Mouse (Mus musculus) ES-Bruce4 (cell line): ENCODE data around the gene Cd300e. TPM values are rescaled to one million over a fixed set of nuclear protein-coding genes. Genes with fewer than 3 reads are reported as not detected.

ENCODE experiments used
- H3K27ac ChIP-seq: 2 replicates; pipeline ENCODE4 v1.5.1; 2012; ENCODE audit warnings: low read length, inconsistent platforms; ENCODE audit not compliant: insufficient read depth
- H3K27me3 ChIP-seq: 2 replicates; pipeline ENCODE4 v1.6.1; 2012; ENCODE audit warnings: mild to moderate bottlenecking, low read length, inconsistent platforms; ENCODE audit not compliant: control insufficient read depth, poor library complexity, insufficient read depth, severe bottlenecking
- H3K36me3 ChIP-seq: 2 replicates; pipeline ENCODE4 v1.6.1; 2012; ENCODE audit warnings: inconsistent platforms, mild to moderate bottlenecking, low read length, moderate library complexity; ENCODE audit not compliant: control insufficient read depth, poor library complexity, insufficient read depth, severe bottlenecking
- H3K4me1 ChIP-seq: one replicate; pipeline ENCODE4 v1.8.1; 2011; ENCODE audit warnings: low read length; ENCODE audit not compliant: control insufficient read depth, insufficient read depth
- H3K4me3 ChIP-seq: 2 replicates; pipeline ENCODE4 v1.5.1; 2011; ENCODE audit warnings: low read depth, mild to moderate bottlenecking, low read length
- H3K9ac ChIP-seq: 2 replicates; pipeline ENCODE4 v1.6.1; 2012; ENCODE audit warnings: low read depth, mild to moderate bottlenecking, inconsistent platforms; ENCODE audit not compliant: poor library complexity, severe bottlenecking
- H3K9me3 ChIP-seq: replicated peaks from 2 replicates; pipeline ENCODE4 v1.6.1; 2012; ENCODE audit warnings: mild to moderate bottlenecking, low read length, inconsistent platforms; ENCODE audit not compliant: control insufficient read depth, poor library complexity, insufficient read depth, severe bottlenecking
- CTCF ChIP-seq: IDR thresholded peaks from one replicate; pipeline ENCODE4 v1.8.1; 2011; ENCODE audit warnings: low read depth, low read length
- EP300 ChIP-seq: IDR thresholded peaks from 2 replicates; pipeline ENCODE4 v1.6.1; 2011; ENCODE audit warnings: low read depth, low read length; ENCODE audit not compliant: insufficient read depth
- POLR2A ChIP-seq: IDR thresholded peaks from one replicate; pipeline ENCODE4 v1.8.1; 2011; ENCODE audit warnings: low read length; ENCODE audit not compliant: insufficient read depth
- polyA plus RNA-seq: library from polyadenylated mRNA; stranded (reverse); fragments of >200 nt; gene quantifications from 2 replicates; pipeline ENCODE4 v1.2.4, GENCODE M21; 2011; ENCODE audit warnings: low read depth; ENCODE audit not compliant: missing spikeins, insufficient read depth, insufficient read length

The Cd300e gene
- not detected in 2 replicates for polyA plus RNA-seq

DNA sequence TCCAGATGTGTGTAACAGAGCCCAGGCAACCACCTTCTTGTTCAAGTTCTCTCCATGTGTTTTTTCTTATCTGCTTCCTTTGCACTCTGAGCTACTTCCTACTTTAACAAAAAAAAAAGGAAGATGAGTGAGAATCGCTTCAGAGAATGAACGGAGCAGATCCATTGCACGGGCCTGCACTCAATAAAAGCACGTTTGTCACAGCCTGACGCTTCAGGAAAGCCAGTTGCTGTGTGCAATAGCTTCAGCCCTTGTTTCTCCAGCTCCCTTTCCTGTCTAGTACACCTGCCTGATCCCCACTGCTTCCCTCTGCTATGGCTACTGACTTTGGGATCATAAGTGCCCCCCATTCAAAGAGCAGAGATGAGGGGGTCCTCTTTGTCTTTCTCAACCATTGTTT is at the start of gene Cd300e:
Cd300e (minus strand) TSS at position 101 of the 400 bp plus-strand sequence.
- H3K27ac ChIP-seq = no peak within 1 kb of the TSS
- no peaks in the 10 kb centered on the region for H3K4me1 ChIP-seq
- H3K9me3 ChIP-seq = no peaks in the 10 kb centered on the region
- no peak within 1 kb of the TSS for H3K9ac ChIP-seq
- no peaks in the 10 kb centered on the region for H3K27me3 ChIP-seq
- H3K4me3 ChIP-seq = no peak within 1 kb of the TSS
- TF ChIP-seq CTCF (no peak), POLR2A (no peak), EP300 (no peak)
- no peaks in the 10 kb centered on the region for H3K36me3 ChIP-seq

DNA sequence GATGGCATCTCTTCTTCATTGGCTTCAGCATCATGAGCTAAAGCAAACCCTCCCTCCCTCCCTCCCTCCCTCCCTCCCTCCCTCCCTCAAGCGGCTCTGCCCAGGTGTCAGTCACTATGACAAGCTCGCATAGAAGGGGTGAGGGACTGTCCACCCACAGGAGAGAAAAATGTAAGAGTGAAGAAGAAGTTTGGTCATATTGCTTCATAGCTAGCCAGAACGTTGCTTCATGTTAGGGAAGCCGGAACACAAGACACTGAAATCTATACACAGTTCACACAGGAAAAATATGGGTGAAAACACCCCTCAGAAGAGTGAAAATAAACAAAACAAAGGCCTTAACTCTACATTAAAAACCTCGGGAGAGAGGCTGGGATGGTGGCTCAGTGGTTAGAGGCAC is 48.3 kb upstream of the Cd300e start:
- Histone ChIP-seq H3K36me3 (no peaks in the 10 kb centered on the region), H3K4me3 (no peak overlapping the region), H3K9me3 (no peaks in the 10 kb centered on the region), H3K4me1 (no peaks in the 10 kb centered on the region), H3K27ac (no peak overlapping the region), H3K9ac (no peak overlapping the region), H3K27me3 (no peaks in the 10 kb centered on the region; the same call in 1 of the 2 replicates)
- TF ChIP-seq POLR2A (no peak), CTCF (no peak), EP300 (no peak)

DNA sequence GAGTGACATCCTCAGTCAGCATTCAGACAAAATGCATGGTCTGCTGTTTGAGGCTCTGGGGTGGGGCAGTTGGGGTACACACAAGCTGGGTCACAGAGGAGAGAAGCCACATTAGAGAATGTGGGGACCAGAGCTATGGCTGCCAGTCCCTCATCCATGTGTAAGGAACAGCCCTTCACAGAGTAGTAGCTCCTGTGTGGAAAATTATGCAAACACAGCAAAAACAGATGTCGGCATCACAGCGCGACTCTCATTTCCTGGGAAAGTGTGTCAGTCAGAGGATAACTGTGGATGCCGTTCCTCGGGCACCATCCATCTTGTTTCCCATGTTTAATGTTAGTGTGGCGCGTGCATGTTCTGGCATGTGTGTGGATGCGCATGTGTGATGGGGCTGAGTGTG is 46.2 kb upstream of the Cd300e start:
- no peak overlapping the region for H3K9ac ChIP-seq
- H3K27ac ChIP-seq = no peak overlapping the region
- no peaks in the 10 kb centered on the region for H3K27me3 ChIP-seq
- H3K4me3 ChIP-seq = no peak overlapping the region
- no peaks in the 10 kb centered on the region for H3K9me3 ChIP-seq
- no peak for TF ChIP-seq POLR2A
- no peak for TF ChIP-seq CTCF
- no peaks in the 10 kb centered on the region for H3K36me3 ChIP-seq
- H3K4me1 ChIP-seq = peaks cover 2% of the 10 kb centered on the region

DNA sequence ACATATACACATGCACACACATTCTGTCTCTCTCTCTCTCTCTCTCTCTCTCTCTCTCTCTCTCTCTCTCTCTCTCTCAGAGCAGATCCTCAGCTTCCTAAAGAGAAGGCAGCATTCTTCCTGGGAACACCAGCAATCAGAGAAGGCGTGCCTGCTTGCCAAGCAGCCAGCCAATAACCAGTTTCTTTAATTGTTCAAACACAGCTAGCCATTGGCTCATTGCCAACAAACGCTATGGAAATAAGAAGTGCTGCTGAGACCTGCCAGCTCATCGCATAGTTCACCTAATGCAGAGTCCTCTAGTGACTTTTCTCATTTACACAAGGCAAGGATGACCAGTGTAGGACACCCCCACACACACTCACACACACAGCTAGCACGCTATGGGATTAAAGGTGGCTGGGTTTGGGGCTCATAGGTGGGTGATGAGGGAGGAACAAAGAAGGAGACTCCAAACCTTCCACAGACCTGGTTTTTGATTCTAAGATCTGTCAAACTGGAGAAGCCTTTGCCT is 45.5 kb upstream of the Cd300e start:
- peaks cover 4% of the 10 kb centered on the region for H3K4me1 ChIP-seq
- TF ChIP-seq POLR2A (no peak), CTCF (no peak), EP300 (no peak)
- no peak overlapping the region for H3K9ac ChIP-seq
- no peak overlapping the region for H3K27ac ChIP-seq
- no peaks in the 10 kb centered on the region for H3K36me3 ChIP-seq
- no peak overlapping the region for H3K4me3 ChIP-seq
- H3K27me3 ChIP-seq = no peaks in the 10 kb centered on the region
- no peaks in the 10 kb centered on the region for H3K9me3 ChIP-seq

GRCm38 (mm10) chr11:115106638-115107037 is 44.7 kb upstream of the Cd300e start:
- Histone ChIP-seq H3K36me3 (no peaks in the 10 kb centered on the region), H3K9me3 (no peaks in the 10 kb centered on the region), H3K27me3 (no peaks in the 10 kb centered on the region), H3K9ac (no peak overlapping the region), H3K4me3 (no peak overlapping the region), H3K27ac (no peak overlapping the region), H3K4me1 (peaks cover 8% of the 10 kb centered on the region)
- TF ChIP-seq CTCF (no peak), POLR2A (no peak), EP300 (no peak)

- no peaks in the 10 kb centered on the region for H3K36me3 ChIP-seq
- no peak overlapping the region for H3K27ac ChIP-seq
Measured at GRCm38 (mm10) chr11:115104769-115105563, 43.0 kb upstream of the Cd300e start.

More at GRCm38 (mm10) chr11:115104769-115105563, 43.0 kb upstream of the Cd300e start:
- no peak overlapping the region for H3K9ac ChIP-seq
- H3K9me3 ChIP-seq = no peaks in the 10 kb centered on the region
- H3K4me3 ChIP-seq = no peak overlapping the region
- H3K4me1 ChIP-seq = peaks cover 8% of the 10 kb centered on the region
- TF ChIP-seq EP300 (peak; percentile 76; the same call in 1 of the 2 replicates), CTCF (no peak)
- no peaks in the 10 kb centered on the region for H3K27me3 ChIP-seq
